Mouse (Mus musculus) E14TG2a.4 (cell line): ENCODE results near the gene Crtc2.

Experiments
- CTCF ChIP-seq: conservative IDR thresholded peaks from 2 replicates; pipeline ENCODE4 v1.5.1; 2014; ENCODE audit warnings: low read length
- POU5F1 ChIP-seq: IDR thresholded peaks from 2 replicates; pipeline ENCODE4 v1.6.1; 2014; ENCODE audit warnings: low read length, borderline replicate concordance

GRCm38 (mm10) chr3:90309589-90309988, 55.6 kb downstream of the Crtc2 start:
- TF ChIP-seq POU5F1 = no peak
- no peak for TF ChIP-seq CTCF
